Mouse (Mus musculus) C2C12 (cell line): ENCODE results near the gene Ttc9b. TPM values are rescaled to one million over a fixed set of nuclear protein-coding genes. Genes with fewer than 3 reads are reported as not detected.

Source experiments
- H3K27me3 ChIP-seq: one replicate; pipeline ENCODE4 v1.6.1; 2011; ENCODE audit not compliant: control insufficient read depth, insufficient read depth, insufficient read length
- H3K36me3 ChIP-seq: one replicate; pipeline ENCODE4 v1.6.1; 2011; ENCODE audit not compliant: control insufficient read depth, insufficient read depth
- H3K4me3 ChIP-seq: one replicate; pipeline ENCODE4 v1.5.1; 2011; ENCODE audit warnings: mild to moderate bottlenecking, control low read depth; ENCODE audit not compliant: poor library complexity, insufficient read depth, severe bottlenecking
- H3K79me2 ChIP-seq: one replicate; pipeline ENCODE4 v1.6.1; 2011; ENCODE audit not compliant: control insufficient read depth, insufficient read depth
- H3K79me3 ChIP-seq: one replicate; pipeline ENCODE4 v1.6.1; 2011; ENCODE audit warnings: low read depth, control low read depth
- H3ac ChIP-seq: one replicate; pipeline ENCODE3; 2011; ENCODE audit warnings: low read depth; ENCODE audit not compliant: control insufficient read depth, insufficient read length
- CEBPB ChIP-seq: IDR thresholded peaks from one replicate; pipeline ENCODE4 v1.6.1; 2011; ENCODE audit warnings: low read depth, mild to moderate bottlenecking, control low read depth, moderate library complexity
- CTCF ChIP-seq: IDR thresholded peaks from one replicate; pipeline ENCODE4 v1.5.1; 2011; ENCODE audit not compliant: control insufficient read depth, insufficient read depth, insufficient read length
- FOSL1 ChIP-seq: IDR thresholded peaks from one replicate; pipeline ENCODE4 v1.8.0; 2011; ENCODE audit warnings: mild to moderate bottlenecking, low read length; ENCODE audit not compliant: poor library complexity, insufficient read depth, severe bottlenecking
- MAX ChIP-seq: IDR thresholded peaks from one replicate; pipeline ENCODE4 v1.6.1; 2011; ENCODE audit warnings: mild to moderate bottlenecking, control low read depth
- MYOD1 ChIP-seq: IDR thresholded peaks from one replicate; pipeline ENCODE4 v1.6.1; 2011; ENCODE audit warnings: low read depth; ENCODE audit not compliant: control insufficient read depth, insufficient read length
- MYOG ChIP-seq: IDR thresholded peaks from one replicate; pipeline ENCODE4 v1.6.1; 2011; ENCODE audit not compliant: control insufficient read depth, insufficient read length; ENCODE audit errors: extremely low read depth
- USF1 ChIP-seq: IDR thresholded peaks from one replicate; pipeline ENCODE4 v1.6.1; 2011; ENCODE audit warnings: low read depth, mild to moderate bottlenecking, control low read depth, moderate library complexity
- polyA plus RNA-seq: library from polyadenylated mRNA; unstranded; fragments of >200 nt; fragmentation: generic; extraction: Trizol; gene quantifications from one replicate; pipeline ENCODE4 v1.2.1, GENCODE M21; 2012; ENCODE audit warnings: missing spikeins

Gene Ttc9b
- polyA plus RNA-seq, 1 experiment, result 0.11 TPM

DNA sequence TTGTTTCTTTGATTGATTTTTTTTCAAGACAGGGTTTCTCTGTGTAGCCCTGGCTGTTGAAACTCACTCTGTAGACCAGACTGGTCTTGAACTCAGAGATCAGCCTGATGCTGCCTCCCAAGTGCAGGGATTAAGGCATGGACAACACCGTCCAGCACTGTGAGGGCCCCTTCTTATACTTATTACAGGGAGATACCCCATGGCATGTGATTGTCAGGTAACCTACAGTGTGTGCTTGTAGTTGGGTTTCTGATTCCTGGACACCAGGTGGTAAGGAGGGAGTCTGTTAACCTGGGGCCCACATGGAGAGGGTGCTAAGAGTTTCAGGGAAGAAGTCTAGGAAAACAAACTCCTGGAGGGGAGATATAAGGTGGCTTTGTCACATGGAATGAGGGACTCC, 33.3 kb downstream of the Ttc9b start:
- H3K27me3 ChIP-seq, result no peaks in the 10 kb centered on the region
- H3K36me3 ChIP-seq, result no peaks in the 10 kb centered on the region
- H3K79me3 ChIP-seq, result no peaks in the 10 kb centered on the region
- H3K79me2 ChIP-seq, result no peaks in the 10 kb centered on the region
- no peak overlapping the region for H3ac ChIP-seq
- no peak for TF ChIP-seq MYOD1
- TF ChIP-seq MYOG, result no peak
- TF ChIP-seq FOSL1, result no peak
- TF ChIP-seq USF1, result no peak
- no peak for TF ChIP-seq MAX
- TF ChIP-seq CTCF, result no peak
- no peak for TF ChIP-seq CEBPB
- H3K4me3 ChIP-seq, result no peak overlapping the region

DNA sequence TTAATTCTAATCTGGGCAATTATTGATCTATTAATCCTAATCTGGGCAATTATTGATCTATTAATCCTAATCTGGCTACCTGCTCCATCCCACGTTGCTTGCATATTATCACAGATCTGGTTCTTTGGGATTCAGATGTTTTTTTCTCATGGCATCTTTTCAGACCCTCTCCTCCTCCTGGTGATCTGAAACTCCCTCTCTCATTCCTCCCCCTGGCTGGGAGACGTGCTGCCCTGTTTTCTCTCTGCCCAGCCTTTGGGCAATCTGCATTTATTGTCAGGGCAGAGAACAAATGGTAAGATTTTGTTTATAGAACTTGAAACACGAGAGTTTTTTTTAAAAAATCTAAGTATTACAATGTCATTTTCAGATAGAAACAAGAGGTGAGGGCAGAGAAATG, 34.1 kb downstream of the Ttc9b start:
- H3ac ChIP-seq, result no peak overlapping the region
- H3K79me2 ChIP-seq, result no peaks in the 10 kb centered on the region
- no peaks in the 10 kb centered on the region for H3K36me3 ChIP-seq
- H3K79me3 ChIP-seq, result no peaks in the 10 kb centered on the region
- TF ChIP-seq USF1 (no peak), MYOD1 (no peak), MAX (no peak), CEBPB (no peak), MYOG (no peak), FOSL1 (no peak), CTCF (no peak)
- H3K4me3 ChIP-seq, result no peak overlapping the region
- no peaks in the 10 kb centered on the region for H3K27me3 ChIP-seq

DNA sequence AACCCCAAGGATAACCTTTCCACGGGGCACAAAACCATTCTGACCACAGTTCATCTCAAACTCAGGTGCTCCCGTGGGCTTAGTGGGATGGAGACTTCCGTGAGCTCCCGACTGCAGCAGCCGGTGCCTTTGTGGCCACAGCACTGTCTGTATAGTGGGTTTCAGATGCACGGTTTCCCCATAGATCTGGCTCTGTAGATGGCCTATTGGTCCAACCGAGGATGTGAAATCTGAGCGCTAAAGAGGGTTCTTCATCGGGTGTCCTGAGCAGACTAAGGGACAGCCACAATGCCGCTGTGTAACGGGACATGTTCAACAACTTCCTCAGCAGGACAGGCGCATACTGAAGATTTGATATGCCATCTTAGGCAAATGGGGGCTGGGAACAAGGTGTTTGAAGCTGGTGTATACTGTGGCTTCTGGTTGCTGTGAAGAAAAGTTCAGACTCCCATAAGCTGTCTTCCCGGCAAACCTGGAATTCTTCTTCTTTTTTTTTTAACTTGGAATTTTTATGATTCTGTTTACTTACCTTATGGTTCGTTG, 34.6 kb downstream of the Ttc9b start:
- H3K36me3 ChIP-seq, result no peaks in the 10 kb centered on the region
- no peak overlapping the region for H3ac ChIP-seq

DNA sequence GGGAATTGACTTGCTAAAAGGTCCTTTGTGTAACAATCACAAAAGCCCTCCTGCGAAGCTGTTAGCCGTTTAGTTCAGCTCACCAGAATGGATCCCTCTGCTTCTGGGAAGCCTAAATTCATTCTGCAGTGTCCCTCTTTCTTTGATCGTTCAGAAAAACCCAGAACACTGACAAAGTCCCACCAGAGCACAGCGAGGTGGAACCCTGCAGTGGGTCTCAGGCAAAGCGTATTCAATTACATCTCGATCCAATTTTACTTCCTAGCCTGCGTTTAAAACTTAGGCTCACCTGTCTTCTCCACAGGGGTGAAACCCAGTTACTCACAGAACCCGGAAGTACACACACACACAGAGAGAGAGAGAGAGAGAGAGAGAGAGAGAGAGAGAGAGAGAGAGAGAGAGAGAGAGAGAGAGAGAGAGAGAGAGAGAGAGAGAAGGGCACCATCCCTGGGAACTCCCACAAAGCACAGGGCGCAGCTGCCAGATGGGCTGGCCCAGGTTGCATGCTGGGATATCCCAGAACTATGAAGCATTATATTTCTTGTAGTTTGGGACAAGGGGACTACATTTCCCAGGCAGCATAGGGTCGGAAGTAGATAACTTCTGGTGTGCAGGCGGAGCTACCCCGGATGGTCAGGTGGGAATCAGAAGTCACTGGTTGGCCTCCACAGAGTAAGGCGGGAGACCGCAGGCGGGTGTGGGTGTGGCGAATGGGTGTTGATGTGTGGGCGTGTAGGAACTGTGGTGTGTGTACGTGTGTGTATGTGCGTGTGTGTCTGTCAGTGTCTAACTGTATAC, 35.3 kb downstream of the Ttc9b start, which contains the start of gene Zfp607b:
Gene Zfp607b, plus strand, starts transcription at position 526 of the 798 bp plus-strand sequence.
- Histone ChIP-seq H3K4me3 (peak within 1 kb of the TSS; percentile 30), H3K27me3 (no peaks in the 10 kb centered on the region), H3K79me2 (no peaks in the 10 kb centered on the region), H3K79me3 (no peaks in the 10 kb centered on the region), H3ac (peak within 1 kb of the TSS; percentile 55), H3K36me3 (no peaks in the 10 kb centered on the region)
- TF ChIP-seq CTCF (no peak), MAX (peak; percentile 48), CEBPB (no peak), USF1 (peak; percentile 75), MYOD1 (peak; percentile 2), FOSL1 (no peak), MYOG (no peak)

More for the DNA sequence above, 34.6 kb downstream of the Ttc9b start:
- no peak for TF ChIP-seq CTCF
- TF ChIP-seq MAX, result no peak
- TF ChIP-seq USF1, result no peak
- TF ChIP-seq CEBPB, result no peak
- no peak for TF ChIP-seq FOSL1
- no peak for TF ChIP-seq MYOD1
- no peak for TF ChIP-seq MYOG
- Histone ChIP-seq H3K4me3 (peak overlapping the region; percentile 30), H3K79me3 (no peaks in the 10 kb centered on the region), H3K79me2 (no peaks in the 10 kb centered on the region), H3K27me3 (no peaks in the 10 kb centered on the region)

DNA sequence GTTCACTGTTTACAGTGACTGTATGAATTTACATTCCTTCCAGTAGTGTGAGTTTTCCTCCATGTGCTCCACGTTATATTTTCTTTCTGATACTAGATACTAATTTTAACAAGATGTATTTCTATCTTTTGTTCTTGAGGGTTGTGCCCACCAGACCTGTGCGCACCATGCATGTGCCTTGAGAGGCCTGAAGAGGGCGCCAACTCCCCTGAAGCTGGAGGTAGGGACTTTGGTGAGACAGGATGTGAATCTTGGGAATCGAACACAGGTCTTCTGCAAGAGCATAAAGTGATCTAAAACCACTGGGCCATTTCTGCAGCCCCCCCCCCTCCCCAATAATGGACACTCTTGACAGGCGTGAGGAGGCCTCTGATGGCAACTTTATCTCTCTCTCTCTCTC, 37.4 kb downstream of the Ttc9b start:
- H3K27me3 ChIP-seq, result no peaks in the 10 kb centered on the region
- H3K79me3 ChIP-seq, result no peaks in the 10 kb centered on the region
- TF ChIP-seq MYOD1 (no peak), USF1 (no peak), FOSL1 (no peak), CTCF (peak; percentile 42)

More for the DNA sequence above, 37.4 kb downstream of the Ttc9b start:
- H3K4me3 ChIP-seq, result no peak overlapping the region
- no peak overlapping the region for H3ac ChIP-seq
- no peaks in the 10 kb centered on the region for H3K79me2 ChIP-seq
- H3K36me3 ChIP-seq, result no peaks in the 10 kb centered on the region
